Mouse (Mus musculus): ENCODE data around the gene Twsg1.

The Twsg1 gene

GRCm38 (mm10) chr17:65886571-65886970 lies 64.5 kb downstream of the Twsg1 start:
- no peak for DNase-seq (ENCODE audit: low spot score)

- no peak for DNase-seq (ENCODE audit: low spot score)
These were observed 65.1 kb downstream of the Twsg1 start, which contains the start of gene Ralbp1 for GRCm38 (mm10) chr17:65885697-65886529. Ralbp1 (minus strand) TSS chr17:65885798.

- DNase-seq (ENCODE audit: low spot score) = no peak
These were observed 65.7 kb downstream of the Twsg1 start for GRCm38 (mm10) chr17:65885398-65885696.

GRCm38 (mm10) chr17:65884691-65885397 lies 66.2 kb downstream of the Twsg1 start:
- DNase-seq (ENCODE audit: low spot score) = peak; percentile 96

GRCm38 (mm10) chr17:65884061-65884669 lies 66.9 kb downstream of the Twsg1 start:
- no peak for DNase-seq (ENCODE audit: low spot score)

- no peak for DNase-seq (ENCODE audit: low spot score)
These were observed 74.0 kb downstream of the Twsg1 start for GRCm38 (mm10) chr17:65877026-65877425.

GRCm38 (mm10) chr17:65873834-65874233 lies 77.2 kb downstream of the Twsg1 start:
- no peak for DNase-seq (ENCODE audit: low spot score)

GRCm38 (mm10) chr17:65873156-65873555 lies 77.9 kb downstream of the Twsg1 start:
- DNase-seq (ENCODE audit: low spot score) = no peak

- DNase-seq (ENCODE audit: low spot score) = no peak
These were observed 78.4 kb downstream of the Twsg1 start for GRCm38 (mm10) chr17:65872652-65873051.

- DNase-seq (ENCODE audit: low spot score) = no peak
These were observed 79.0 kb downstream of the Twsg1 start for GRCm38 (mm10) chr17:65872051-65872450.

All from urinary bladder, postnatal 25 days (tissue).